Mouse (Mus musculus): ENCODE results near the gene Abcc2. TPM values are rescaled to one million over a fixed set of nuclear protein-coding genes. Genes with fewer than 3 reads are reported as not detected.

The Abcc2 gene
- polyA plus RNA-seq, 1 experiment from 2014 or later: 0.06 TPM

DNA sequence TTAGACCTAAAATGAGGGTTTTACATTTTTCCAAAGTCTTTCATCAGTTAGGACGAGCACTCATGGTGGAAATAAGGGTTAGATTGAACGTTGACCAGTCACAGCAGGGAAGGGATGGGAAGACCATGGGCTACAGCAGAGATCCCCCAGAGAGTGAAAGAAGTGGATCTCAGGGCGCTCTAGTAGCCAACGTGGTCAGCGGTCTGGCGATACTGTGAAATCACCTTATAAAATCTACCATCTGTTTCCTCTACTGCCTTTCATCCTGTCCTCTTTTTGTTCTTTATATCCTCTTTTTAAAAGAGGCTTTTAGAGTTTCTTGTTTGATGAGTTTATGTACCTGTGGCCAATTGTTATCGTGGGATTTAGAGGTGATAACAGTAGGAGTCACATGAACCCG is 2.8 kb downstream of the Abcc2 start:
- whole genome bisulfite sequencing: 77% methylated on average over 8 of the region's 8 CpGs
- H3K4me3 ChIP-seq (replicated peaks): no peak overlapping the region
- no peak overlapping the region for H3K4me2 ChIP-seq
- no peak for ATAC-seq (ENCODE audit: low FRiP score)
- H3K9me3 ChIP-seq (replicated peaks): no peaks in the 10 kb centered on the region
- no peaks in the 10 kb centered on the region for H3K27me3 ChIP-seq (replicated peaks)
- no peak overlapping the region for H3K27ac ChIP-seq (replicated peaks)
- H3K36me3 ChIP-seq: no peaks in the 10 kb centered on the region
- no peaks in the 10 kb centered on the region for H3K4me1 ChIP-seq
- H3K9ac ChIP-seq (replicated peaks): no peak overlapping the region

DNA sequence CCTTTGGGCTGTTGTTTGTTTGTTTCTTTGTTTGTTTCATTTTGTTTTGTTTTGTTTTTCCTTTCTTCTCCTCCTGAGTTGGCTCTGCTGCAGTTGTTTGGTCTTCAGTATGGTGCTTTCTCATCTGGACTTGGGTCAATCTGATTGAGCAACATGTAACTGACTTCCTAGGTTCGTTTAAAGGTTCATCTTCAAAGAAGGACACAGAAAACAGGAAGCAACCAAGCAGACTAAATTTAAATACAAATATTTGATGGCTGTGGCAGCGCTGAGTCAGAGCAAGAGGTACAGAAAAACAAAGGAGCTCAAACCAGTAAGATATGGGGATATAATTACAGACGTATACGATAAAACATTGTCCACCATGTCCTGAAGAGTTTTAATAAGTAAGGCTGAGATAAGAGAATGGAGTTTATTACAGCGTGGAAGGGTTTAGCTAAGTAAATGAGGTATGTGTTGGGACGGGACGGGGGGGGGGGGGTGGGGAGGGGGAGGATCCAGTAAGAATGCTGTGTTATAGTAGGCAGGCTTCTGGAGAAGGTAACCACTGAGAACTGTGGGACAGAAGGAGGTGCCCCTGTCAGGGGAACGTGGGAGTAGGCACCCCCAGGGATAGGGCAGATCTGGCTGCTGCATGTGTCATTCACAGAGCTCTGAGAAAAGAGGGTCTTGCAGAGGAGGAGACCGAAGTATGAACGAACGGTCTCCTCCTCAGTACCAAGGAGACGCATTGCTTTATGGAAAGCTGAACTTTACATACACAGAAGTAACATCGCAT is 4.4 kb downstream of the Abcc2 start:
- 84% methylated on average over 13 of the region's 13 CpGs for WGBS
- Histone ChIP-seq H3K4me2 (no peak overlapping the region), H3K4me1 (no peaks in the 10 kb centered on the region), H3K36me3 (no peaks in the 10 kb centered on the region), H3K4me3 (replicated peaks) (no peak overlapping the region), H3K9me3 (replicated peaks) (no peaks in the 10 kb centered on the region), H3K9ac (replicated peaks) (no peak overlapping the region), H3K27ac (replicated peaks) (no peak overlapping the region), H3K27me3 (replicated peaks) (no peaks in the 10 kb centered on the region)
- no peak for ATAC-seq (ENCODE audit: low FRiP score)

DNA sequence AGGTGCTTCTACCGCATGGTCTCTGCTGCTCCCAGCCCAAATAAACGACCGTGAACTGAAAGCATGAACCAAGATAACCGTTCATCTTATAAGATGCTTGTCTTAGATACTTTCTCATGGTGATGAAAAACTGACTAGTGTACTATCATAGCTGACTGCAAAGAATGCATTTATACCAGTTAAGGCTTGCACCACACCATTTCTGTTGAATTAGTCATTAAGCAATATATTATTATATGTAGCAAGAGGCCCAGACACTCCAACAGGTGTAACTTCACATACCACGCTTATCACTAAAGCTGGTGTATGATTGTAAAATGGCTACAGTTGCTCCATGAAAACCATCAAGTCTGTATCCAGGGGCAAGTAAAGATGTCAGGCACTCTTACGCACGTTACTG is 7.8 kb downstream of the Abcc2 start:
- Histone ChIP-seq H3K4me1 (no peaks in the 10 kb centered on the region), H3K4me2 (no peak overlapping the region), H3K27ac (replicated peaks) (no peak overlapping the region), H3K27me3 (replicated peaks) (no peaks in the 10 kb centered on the region), H3K9me3 (replicated peaks) (no peaks in the 10 kb centered on the region), H3K9ac (replicated peaks) (no peak overlapping the region), H3K4me3 (replicated peaks) (no peak overlapping the region), H3K36me3 (no peaks in the 10 kb centered on the region)
- 90% methylated on average over 7 of the region's 7 CpGs for WGBS
- ATAC-seq (ENCODE audit: low FRiP score): no peak

DNA sequence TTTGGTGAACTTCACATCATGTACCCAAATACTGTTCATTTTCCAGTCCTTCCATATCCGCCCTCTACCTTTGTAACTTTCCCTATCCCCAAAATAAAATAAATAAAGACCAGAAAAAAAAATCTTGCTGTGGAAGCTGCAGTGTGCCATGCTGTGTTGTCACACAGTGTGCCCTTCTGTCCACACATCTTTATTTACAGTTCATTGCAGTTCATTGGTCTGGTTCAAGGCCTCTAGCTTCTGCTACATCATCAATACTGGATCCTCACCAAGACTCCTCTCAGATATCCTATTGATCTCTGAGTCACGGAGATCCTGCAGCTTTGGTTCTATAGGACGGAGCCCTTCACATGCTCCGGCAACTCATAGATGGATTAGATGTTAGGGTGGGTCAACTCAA is 10.5 kb downstream of the Abcc2 start:
- Histone ChIP-seq H3K27me3 (replicated peaks) (no peaks in the 10 kb centered on the region), H3K4me3 (replicated peaks) (no peak overlapping the region), H3K36me3 (no peaks in the 10 kb centered on the region), H3K4me2 (no peak overlapping the region), H3K9ac (replicated peaks) (no peak overlapping the region), H3K9me3 (replicated peaks) (no peaks in the 10 kb centered on the region), H3K27ac (replicated peaks) (no peak overlapping the region), H3K4me1 (no peaks in the 10 kb centered on the region)
- 94% methylated on average over 4 of the region's 4 CpGs for WGBS
- no peak for ATAC-seq (ENCODE audit: low FRiP score)

DNA sequence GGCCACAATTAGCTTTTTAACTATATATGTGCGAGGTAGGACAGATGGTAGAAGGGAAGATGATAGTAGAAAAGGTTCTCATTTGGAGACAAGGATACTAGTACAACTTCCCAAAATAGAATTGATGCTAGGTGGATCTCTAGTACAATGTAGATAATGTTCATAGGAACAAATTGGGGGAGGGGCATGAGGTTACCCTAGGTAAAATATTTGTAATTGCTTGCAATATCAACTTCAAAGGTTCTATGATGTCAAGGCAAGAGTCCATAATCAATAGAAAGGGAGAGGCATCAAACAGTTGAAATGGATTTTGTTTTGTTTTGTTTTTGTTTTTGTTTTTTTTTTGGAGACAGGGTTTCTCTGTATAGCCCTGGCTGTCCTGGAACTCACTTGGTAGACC is 12.0 kb downstream of the Abcc2 start:
- Histone ChIP-seq H3K27ac (replicated peaks) (no peak overlapping the region), H3K4me3 (replicated peaks) (no peak overlapping the region), H3K27me3 (replicated peaks) (no peaks in the 10 kb centered on the region), H3K36me3 (no peaks in the 10 kb centered on the region), H3K4me1 (no peaks in the 10 kb centered on the region), H3K4me2 (no peak overlapping the region), H3K9ac (replicated peaks) (no peak overlapping the region), H3K9me3 (replicated peaks) (no peaks in the 10 kb centered on the region)
- 98% methylated on average over 1 of the region's 1 CpGs for WGBS
- no peak for ATAC-seq (ENCODE audit: low FRiP score)

DNA sequence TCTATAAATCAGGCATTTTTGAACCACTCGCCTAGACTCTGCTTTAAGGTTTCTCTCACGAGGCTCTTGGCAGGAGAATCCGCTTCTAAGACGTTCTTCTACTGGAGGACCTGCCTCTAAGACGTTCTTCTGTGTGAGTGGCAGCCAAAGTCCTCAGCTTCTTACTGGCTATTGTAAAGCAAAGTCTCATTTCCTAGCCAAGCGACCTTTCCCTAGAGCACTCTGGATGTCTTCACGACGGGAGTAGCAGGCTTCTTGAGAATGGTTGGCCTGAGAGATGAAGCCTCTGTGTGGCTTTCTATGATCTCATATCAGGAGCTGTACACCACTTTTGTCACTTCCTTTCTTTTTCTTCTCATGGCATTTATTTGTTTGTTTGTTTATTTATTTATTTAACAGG is 13.5 kb downstream of the Abcc2 start:
- Histone ChIP-seq H3K27me3 (replicated peaks) (no peaks in the 10 kb centered on the region), H3K36me3 (no peaks in the 10 kb centered on the region), H3K4me2 (no peak overlapping the region), H3K9me3 (replicated peaks) (no peaks in the 10 kb centered on the region), H3K4me3 (replicated peaks) (no peak overlapping the region), H3K9ac (replicated peaks) (no peak overlapping the region), H3K4me1 (no peaks in the 10 kb centered on the region), H3K27ac (replicated peaks) (no peak overlapping the region)
- no peak for ATAC-seq (ENCODE audit: low FRiP score)
- WGBS: 86% methylated on average over 8 of the region's 8 CpGs

DNA sequence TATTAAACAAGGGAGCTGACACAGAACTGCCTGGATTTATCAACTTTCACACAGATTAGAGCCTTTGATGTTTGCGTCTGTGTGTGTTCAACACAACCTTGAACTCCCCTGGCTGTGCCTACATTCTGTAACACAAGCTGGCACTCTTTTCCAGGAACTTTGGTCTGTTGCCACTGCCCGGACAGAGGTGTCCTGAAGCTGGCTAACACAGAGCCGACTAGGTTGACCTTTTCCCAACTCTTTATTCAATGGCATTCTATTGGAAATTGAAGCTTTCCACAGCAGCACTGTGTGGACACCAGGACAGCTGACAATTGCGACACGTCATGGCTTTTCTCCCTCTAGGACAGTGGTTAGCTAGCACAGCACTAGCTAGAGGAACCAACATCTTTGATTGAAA is 15.2 kb downstream of the Abcc2 start:
- Histone ChIP-seq H3K9me3 (replicated peaks) (no peaks in the 10 kb centered on the region), H3K27ac (replicated peaks) (no peak overlapping the region), H3K4me1 (no peaks in the 10 kb centered on the region), H3K27me3 (replicated peaks) (no peaks in the 10 kb centered on the region), H3K9ac (replicated peaks) (no peak overlapping the region), H3K4me3 (replicated peaks) (no peak overlapping the region), H3K4me2 (no peak overlapping the region), H3K36me3 (no peaks in the 10 kb centered on the region)
- 81% methylated on average over 5 of the region's 5 CpGs for WGBS
- ATAC-seq (ENCODE audit: low FRiP score): no peak

DNA sequence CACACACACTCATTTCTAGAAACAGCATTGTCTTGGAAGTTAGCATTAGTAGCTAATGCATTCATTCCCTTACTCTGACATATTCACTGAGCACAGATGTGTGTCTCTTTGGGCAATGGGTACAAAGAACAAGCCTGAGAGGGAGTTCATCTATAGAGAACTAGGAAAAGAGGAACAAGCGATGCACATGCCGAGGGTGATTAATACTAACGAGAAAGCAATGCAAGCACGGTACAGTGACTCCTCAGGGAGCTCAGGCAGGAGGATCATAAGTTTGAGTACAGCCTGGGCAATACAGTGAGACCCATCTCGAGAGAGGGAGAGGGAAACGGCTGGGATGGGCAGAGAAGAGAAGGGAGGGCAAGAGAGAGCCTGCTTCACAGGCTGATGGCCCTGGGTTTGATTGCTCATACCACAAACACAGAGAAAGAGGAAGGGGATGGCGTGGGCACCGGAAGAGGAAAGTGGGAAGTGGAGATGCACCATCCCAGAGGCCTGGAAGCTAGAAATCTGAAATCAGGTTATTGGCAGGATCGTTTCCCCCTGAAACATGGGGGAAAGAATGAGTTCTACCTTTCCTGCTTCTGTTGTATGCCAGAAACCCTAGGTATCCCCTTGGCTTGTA is 19.5 kb downstream of the Abcc2 start:
- Histone ChIP-seq H3K4me2 (no peak overlapping the region), H3K27me3 (replicated peaks) (no peaks in the 10 kb centered on the region), H3K36me3 (no peaks in the 10 kb centered on the region), H3K4me1 (no peaks in the 10 kb centered on the region), H3K9me3 (replicated peaks) (no peaks in the 10 kb centered on the region), H3K4me3 (replicated peaks) (no peak overlapping the region), H3K27ac (replicated peaks) (no peak overlapping the region), H3K9ac (replicated peaks) (no peak overlapping the region)
- 71% methylated on average over 9 of the region's 9 CpGs for WGBS
- no peak for ATAC-seq (ENCODE audit: low FRiP score)

DNA sequence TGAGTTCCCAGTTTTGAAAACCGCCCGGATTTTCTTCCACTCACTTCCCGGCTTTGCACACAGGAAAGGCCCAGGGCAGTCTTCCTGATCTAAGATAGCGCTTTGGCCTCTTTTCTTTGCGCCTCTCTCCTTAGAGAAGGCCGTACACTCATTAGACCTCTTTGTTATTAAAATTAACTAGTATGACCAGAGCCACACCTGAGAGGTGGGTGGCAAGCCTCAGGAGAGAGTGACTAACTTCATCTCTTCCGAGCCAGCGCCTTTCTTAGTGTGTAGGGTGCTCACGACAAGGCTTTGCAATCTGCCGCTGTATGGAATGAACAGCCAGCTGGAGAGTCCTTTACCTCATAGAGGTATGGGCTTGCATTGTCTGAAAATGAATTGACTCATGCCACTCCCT is 21.9 kb downstream of the Abcc2 start:
- H3K27ac ChIP-seq (replicated peaks): no peak overlapping the region
- no peak overlapping the region for H3K9ac ChIP-seq (replicated peaks)
- no peaks in the 10 kb centered on the region for H3K27me3 ChIP-seq (replicated peaks)
- ATAC-seq (ENCODE audit: low FRiP score): no peak
- WGBS: 88% methylated on average over 10 of the region's 10 CpGs
- no peak overlapping the region for H3K4me3 ChIP-seq (replicated peaks)
- H3K4me1 ChIP-seq: no peaks in the 10 kb centered on the region
- H3K4me2 ChIP-seq: no peak overlapping the region
- H3K9me3 ChIP-seq (replicated peaks): no peaks in the 10 kb centered on the region
- H3K36me3 ChIP-seq: no peaks in the 10 kb centered on the region

DNA sequence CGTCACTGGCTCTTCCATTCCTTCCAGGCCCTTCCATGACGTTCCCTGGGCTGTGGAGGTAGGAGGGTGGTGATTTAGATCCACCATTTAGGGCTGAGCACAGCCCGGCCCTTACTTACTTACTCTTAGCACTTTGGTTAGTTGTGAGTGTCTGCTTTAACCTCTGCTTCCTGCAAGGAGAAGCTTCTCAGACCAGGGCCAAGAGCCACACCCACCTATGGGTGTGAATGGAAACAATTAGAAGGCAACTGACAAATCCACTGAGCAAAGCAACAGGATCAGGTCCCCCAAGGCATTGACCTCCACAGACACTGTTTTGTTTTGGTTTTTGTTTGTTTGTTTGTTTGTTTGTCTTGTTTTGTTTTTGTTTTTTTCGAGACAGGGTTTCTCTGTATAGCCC is 27.3 kb downstream of the Abcc2 start:
- Histone ChIP-seq H3K27ac (replicated peaks) (no peak overlapping the region), H3K9me3 (replicated peaks) (no peaks in the 10 kb centered on the region), H3K27me3 (replicated peaks) (no peaks in the 10 kb centered on the region), H3K4me1 (no peaks in the 10 kb centered on the region), H3K4me2 (no peak overlapping the region), H3K36me3 (no peaks in the 10 kb centered on the region), H3K9ac (replicated peaks) (no peak overlapping the region), H3K4me3 (replicated peaks) (no peak overlapping the region)
- ATAC-seq (ENCODE audit: low FRiP score): no peak
- 38% methylated on average over 4 of the region's 4 CpGs for WGBS

DNA sequence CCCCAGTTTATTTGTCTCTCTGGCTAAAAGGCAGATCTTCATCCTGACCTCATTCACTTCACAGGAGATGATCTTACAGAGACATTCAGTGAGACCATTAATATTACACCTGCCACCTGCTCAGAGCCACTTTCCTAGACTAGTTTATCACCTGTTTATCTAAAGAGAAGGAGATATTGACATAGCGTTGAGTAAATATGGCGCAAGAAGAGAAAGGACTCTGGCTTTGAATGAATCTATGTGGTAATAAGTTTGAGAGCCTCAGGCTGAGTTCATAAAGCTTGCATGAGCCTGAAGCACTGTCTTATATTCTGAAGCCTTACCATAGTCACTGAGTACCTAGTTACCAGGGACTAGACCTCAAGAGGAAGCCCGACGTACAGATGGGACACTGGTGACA is 29.4 kb downstream of the Abcc2 start:
- no peak overlapping the region for H3K9ac ChIP-seq (replicated peaks)
- H3K27ac ChIP-seq (replicated peaks): no peak overlapping the region
- no peaks in the 10 kb centered on the region for H3K9me3 ChIP-seq (replicated peaks)
- H3K27me3 ChIP-seq (replicated peaks): no peaks in the 10 kb centered on the region
- H3K36me3 ChIP-seq: no peaks in the 10 kb centered on the region
- no peak overlapping the region for H3K4me2 ChIP-seq
- H3K4me1 ChIP-seq: peaks cover 9% of the 10 kb centered on the region; the same call in 1 of the 2 replicates
- WGBS: 93% methylated on average over 4 of the region's 4 CpGs
- no peak for ATAC-seq (ENCODE audit: low FRiP score)
- H3K4me3 ChIP-seq (replicated peaks): no peak overlapping the region

DNA sequence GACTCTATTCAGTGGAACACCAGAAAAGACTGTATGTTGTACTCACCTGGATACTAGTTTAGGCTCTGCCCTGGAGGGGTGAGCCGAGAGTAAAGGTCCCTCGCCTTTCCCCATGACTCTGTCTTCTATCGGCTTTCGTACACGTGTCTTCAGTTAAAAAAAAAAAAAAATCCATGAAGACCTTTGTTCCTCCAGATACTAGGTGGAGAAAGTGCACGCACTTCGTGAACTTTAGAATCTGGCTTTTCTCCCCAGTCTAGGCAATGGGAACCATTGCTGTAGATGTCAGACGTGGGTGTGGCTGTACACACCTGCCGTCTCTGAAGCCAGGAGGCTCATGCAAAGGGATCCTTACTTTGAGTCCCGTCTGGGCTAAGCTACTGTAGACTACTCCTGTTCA is 31.3 kb downstream of the Abcc2 start:
- no peaks in the 10 kb centered on the region for H3K27me3 ChIP-seq (replicated peaks)
- 92% methylated on average over 10 of the region's 10 CpGs for WGBS
- ATAC-seq (ENCODE audit: low FRiP score): no peak
- no peak overlapping the region for H3K9ac ChIP-seq (replicated peaks)
- no peak overlapping the region for H3K4me3 ChIP-seq (replicated peaks)
- H3K4me1 ChIP-seq: peaks cover 9% of the 10 kb centered on the region; the same call in 1 of the 2 replicates
- no peak overlapping the region for H3K27ac ChIP-seq (replicated peaks)
- no peaks in the 10 kb centered on the region for H3K9me3 ChIP-seq (replicated peaks)
- H3K36me3 ChIP-seq: no peaks in the 10 kb centered on the region
- H3K4me2 ChIP-seq: no peak overlapping the region

Measured in neural tube, embryonic 15.5 days (tissue).